Mouse (Mus musculus) adrenal gland, postnatal 36 days (tissue): ENCODE measurements at regions not wholly inside any gene's neighbourhood (a gene's known extent, or its start where the extent isn't known, plus 50 kb on each side); places are given as distances from the start of the nearest gene placed in this dataset.
"Not testable (repeated sequence)": the region's sequence is repeated elsewhere in the genome, so short reads cannot be mapped to it uniquely, and the experiment has no call there.

Experiments used
- DNase-seq, 2 experiments: peaks; one replicate each; pipeline ENCODE4 v3.0.0; 2021; ENCODE audit warnings: mixed read lengths in 1 of 2

- not testable (repeated sequence) for DNase-seq
Measured at GRCm38 (mm10) chr13:103620958-103621357, 153.4 kb downstream of the Srek1 start.

DNA sequence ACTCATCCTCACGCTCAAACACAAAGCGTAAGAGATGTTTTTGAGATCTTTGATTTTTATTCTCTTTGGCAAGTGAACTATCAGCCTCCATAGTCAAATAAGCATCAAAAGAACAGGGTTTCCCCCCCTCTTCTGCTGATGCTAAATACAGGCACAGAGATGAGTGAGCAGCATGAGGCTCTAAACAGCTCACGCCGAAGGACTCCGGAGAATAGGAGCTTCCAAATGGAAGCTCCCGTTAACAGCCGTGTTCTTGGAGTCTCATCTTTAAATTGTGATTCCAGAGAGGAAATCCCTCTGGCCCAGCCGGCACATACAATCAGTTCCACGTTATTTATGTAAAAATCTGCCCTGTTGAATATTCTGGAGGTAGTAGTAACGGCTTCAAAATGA is 161.1 kb downstream of the Srek1 start:
- DNase-seq = no peak

DNA sequence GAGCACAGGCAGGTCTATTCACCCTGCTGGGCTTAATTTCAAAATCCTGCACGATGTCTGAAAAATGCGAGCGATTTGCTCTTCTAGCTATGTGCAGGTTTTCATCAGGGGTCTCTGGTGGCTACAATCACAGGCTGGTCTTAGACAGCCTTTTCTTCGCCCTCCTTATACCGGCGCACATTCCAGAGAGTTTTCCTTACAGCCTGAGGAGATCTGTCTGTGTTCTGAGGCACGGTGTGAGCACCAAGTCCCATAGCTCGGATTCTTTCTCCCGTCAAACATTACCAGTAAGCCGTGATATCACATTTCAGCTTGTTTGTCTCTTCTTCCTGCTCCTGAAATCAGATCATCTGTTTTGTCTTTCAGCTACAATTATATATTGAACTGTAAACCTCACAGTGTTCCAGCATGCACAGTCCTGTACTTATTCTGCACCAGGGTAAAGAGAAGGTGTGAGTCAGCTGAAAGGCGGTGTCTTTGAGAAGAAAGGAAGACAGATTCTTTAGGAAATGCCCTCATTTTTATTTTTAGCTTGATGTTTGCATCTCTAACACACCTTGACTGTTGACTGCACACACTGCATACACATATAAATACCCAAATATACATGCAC is 161.6 kb downstream of the Srek1 start:
- no peak for DNase-seq

GRCm38 (mm10) chr13:103602302-103602701 is 172.1 kb downstream of the Srek1 start:
- DNase-seq = no peak

DNA sequence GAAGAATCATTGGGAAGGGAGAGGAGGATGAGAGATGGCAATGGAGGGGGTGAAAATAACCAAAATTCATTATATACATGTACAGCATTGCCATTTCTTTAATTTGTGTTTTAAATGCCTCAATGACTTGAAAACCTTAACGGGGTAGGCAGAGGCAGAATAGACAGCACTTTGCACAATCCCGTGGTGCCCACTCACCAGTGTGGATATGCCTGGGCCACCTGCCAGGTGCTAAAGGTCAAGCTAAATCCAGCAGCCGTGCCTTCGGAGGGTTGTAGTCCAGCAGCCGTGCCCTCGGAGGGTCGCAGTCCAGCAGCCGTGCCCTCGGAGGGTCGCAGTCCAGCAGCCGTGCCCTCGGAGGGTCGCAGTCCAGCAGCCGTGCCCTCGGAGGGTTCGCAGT is 182.0 kb downstream of the Srek1 start:
- DNase-seq = peak in 1 of 2 experiments; percentile 5

DNA sequence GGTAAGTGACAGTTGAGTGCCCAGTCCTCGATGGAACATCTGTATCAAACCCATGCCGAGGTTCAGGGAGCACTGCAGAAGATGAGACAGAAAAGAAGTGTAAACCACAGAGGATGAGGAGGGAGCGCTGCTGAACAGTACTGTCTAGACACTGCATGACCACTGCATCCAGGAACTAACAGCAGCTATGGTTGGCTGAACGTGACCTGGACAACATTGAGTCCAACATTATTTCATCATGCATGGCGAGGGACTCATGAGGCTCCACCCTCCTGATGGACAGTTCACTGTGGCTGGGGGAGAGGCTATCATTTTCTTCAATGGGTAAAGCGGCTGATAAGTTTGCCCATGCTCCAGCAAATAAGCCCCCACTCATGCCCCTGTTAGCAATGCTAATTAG is 182.5 kb downstream of the Srek1 start:
- no peak for DNase-seq

DNA sequence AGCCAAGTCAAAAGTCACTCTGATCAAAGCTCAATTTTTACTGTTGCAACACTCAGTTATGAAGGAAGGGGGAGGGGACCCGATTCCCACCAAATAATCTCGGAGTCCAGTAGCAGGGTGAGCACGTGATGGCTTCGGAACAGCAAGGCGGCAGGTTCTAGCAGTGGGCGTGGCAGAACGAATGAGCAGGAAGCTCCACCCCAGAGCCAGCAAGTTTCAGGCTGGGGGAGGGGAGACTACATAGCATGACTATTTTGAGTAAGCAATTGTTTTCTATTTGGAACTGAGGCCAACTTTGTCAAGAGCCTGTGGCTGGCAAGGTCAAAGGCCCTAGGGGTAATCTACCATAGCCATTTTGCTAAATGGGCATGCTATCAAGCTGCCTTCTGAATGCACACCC is 183.0 kb downstream of the Srek1 start:
- DNase-seq = not testable (repeated sequence)

GRCm38 (mm10) chr13:103589646-103590045 is 184.8 kb downstream of the Srek1 start:
- DNase-seq = no peak

- DNase-seq = no peak
Measured at GRCm38 (mm10) chr13:103576856-103577255, 197.6 kb downstream of the Srek1 start.

DNA sequence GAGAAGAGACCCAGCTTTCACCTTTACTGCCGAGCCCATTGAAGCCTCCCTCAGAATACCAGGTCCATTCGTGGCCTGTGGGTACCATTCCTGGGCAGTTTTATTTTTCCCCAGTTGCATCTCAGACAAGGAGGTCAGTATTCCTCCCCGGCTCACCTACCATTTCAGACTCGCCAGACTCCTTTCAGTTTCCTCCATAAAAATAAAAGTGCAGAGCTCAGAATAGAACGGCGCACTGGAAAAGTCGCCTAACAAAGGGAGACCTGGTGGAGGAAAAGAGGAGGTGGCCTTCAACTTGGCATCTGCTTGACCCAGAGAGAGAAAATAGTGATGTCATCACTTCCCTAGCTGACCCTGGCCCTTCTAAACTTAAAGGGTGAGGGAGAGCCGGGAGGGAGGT is 209.7 kb downstream of the Srek1 start:
- no peak for DNase-seq

DNA sequence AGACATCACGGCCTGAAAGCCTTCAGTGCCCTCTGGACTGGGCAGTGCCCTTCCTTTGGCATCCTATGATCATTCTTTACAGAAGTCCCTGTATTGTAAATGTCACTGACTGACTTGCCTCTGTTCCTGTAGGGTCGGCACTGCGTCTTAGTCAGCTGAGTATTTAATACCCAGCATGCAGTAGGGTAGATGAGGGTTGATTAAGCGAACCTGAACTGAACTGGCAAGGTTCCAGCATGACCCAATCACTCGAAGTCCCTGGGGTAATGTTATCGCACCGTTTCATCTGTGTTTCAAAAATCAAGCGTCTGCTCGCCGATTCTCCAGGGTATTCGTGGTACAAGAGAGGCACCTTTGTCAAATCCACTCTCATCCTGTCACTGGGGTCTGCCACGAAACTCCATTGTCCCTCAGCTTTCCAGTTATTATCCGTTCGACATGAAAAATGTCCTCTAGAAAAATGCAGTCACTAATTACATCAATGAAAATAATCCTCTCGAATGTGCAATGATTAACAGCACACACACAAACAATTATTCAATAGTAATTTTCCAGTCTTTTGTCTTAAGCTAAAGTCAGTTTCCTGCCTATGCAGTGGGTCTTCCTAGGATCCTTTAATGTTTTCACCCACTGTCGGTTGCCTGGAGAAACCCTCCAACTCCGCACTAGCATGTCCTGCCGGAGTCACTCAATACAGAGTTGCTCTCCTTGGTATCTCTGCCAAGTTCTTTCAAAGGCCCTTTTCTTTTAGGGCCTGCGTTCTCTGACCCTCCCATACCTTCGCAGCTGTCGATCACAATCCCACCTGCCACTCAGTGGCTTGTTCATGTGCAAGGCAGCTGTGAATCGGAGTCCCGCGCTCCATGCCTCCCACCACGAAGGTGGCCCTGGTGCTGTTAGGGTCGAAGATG is 212.4 kb downstream of the Srek1 start:
- no peak for DNase-seq

- no peak for DNase-seq
Measured at GRCm38 (mm10) chr13:103558915-103559314, 215.5 kb downstream of the Srek1 start.

GRCm38 (mm10) chr13:103539577-103539976 is 205.3 kb upstream of the Mast4 start:
- peak; percentile 79 to 87 for DNase-seq

DNA sequence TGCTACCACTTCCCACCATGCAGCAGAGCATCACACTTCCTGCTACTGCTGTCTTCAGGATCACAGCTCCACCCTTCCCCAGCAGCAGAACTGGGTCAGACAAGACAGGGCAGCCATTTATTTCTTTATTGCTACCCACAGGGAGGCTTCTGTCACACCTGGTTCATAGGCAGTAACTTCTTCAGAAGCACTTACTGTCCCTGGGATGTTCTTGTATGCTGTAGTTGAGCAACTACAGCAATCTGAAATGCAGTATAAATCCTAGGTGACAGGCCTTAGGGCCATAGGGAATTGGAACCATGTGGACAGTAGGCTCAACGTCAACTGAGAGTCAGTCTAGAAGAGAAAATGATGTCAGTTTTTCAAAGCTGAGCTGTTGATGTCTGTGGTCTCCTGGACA is 179.5 kb upstream of the Mast4 start:
- no peak for DNase-seq

GRCm38 (mm10) chr13:103512476-103512875 is 178.2 kb upstream of the Mast4 start:
- DNase-seq = no peak

DNA sequence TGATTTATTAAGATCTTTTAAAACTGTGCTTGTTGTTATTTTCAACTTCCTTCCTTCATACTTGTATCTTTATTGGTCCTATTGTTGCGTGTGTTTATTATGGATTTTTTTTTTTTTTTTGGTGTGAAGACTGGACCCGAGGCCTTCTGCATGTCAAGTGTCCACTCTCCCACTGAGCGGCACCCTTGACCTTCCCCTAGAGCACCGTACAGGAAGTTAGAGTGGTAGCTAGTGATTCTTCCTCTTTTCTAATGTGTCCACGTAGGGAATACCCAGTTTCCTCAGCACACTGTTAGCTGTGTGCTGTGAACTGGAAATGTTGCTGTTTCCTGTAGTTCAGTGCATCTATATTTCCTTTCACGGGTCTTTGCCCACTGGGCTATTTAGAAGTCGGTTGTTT is 170.7 kb upstream of the Mast4 start:
- DNase-seq = no peak

- DNase-seq = no peak
Measured at GRCm38 (mm10) chr13:103499376-103499775, 165.1 kb upstream of the Mast4 start.

DNA sequence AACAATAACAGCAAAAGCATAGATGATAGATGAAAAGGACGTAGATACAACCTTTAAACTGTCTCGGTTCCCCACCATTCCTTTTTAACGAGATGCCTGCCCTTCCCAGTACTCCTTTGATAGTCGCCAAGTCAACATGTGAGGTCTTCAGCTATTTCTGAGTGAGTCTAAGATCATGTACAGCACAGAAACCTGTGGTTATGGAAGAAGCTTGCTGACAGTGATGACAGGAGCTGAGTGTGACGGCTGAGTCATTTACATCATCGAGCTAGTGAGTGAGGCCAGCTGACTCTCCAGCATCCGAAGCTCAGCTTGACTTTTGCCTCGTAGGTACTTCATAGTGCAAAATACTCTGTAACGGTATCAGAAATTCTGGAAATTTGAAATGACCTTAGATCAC is 160.1 kb upstream of the Mast4 start:
- DNase-seq = peak; percentile 39 to 45

DNA sequence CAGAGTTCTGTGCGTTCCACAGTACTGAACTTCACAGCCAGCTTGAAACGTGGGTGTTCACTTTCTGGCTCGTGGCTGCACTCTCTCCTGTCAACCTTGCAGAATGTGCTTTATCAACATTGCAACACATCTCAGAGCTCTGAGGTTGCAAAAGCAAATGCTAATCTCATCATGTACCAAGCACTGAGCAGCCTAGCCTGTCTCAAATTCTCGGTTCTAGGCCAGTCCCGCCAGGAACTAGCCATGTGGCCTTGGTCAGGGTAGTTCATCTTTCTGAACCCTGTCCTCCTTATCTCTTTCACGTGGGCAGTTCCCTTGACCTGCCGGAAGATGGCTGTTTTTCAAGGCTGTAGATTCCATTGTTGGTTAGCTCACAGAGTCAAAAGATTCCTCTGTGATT is 159.3 kb upstream of the Mast4 start:
- DNase-seq = peak; percentile 80 to 85

- DNase-seq = no peak
Measured at GRCm38 (mm10) chr13:103490049-103490448, 155.8 kb upstream of the Mast4 start.

- DNase-seq = peak; percentile 32 to 40
Measured at GRCm38 (mm10) chr13:103484092-103484491, 149.8 kb upstream of the Mast4 start.

- no peak for DNase-seq
Measured at GRCm38 (mm10) chr13:103483392-103483791, 149.1 kb upstream of the Mast4 start.

GRCm38 (mm10) chr13:103476328-103476727 is 142.0 kb upstream of the Mast4 start:
- no peak for DNase-seq

GRCm38 (mm10) chr13:103472216-103472615 is 137.9 kb upstream of the Mast4 start:
- DNase-seq = peak; percentile 31 to 49
